Mouse (Mus musculus): ENCODE results near the gene Skap1. TPM values are rescaled to one million over a fixed set of nuclear protein-coding genes. Genes with fewer than 3 reads are reported as not detected.

Gene Skap1
- polyA plus RNA-seq, 2 experiments: 0.11 to 0.14 TPM

- no peak overlapping the region for H3K4me2 ChIP-seq (ENCODE audit: low read depth)
- ATAC-seq (ENCODE audit: insufficient read depth) (no peak), DNase-seq (ENCODE audit: low read depth in 3 of 3, low spot score in 3 of 3) (no peak)
- no peak overlapping the region for H3K9ac ChIP-seq (replicated peaks)
- no peaks in the 10 kb centered on the region for H3K9me3 ChIP-seq (ENCODE audit: control insufficient read depth, low read length)
- H3K36me3 ChIP-seq (replicated peaks; ENCODE audit: control insufficient read depth, insufficient read depth, low read depth): no peaks in the 10 kb centered on the region
- WGBS (ENCODE audit: insufficient replicate concordance): 54% methylated on average over 5 of the region's 5 CpGs
- H3K27me3 ChIP-seq (ENCODE audit: control insufficient read depth, insufficient read depth, low read length): no peaks in the 10 kb centered on the region
- H3K27ac ChIP-seq: no peak overlapping the region
- no peak for TF ChIP-seq CTCF (IDR thresholded peaks at IDR 0.05; ENCODE audit: low read depth)
- no peak for TF ChIP-seq EP300 (IDR thresholded peaks at IDR 0.05; ENCODE audit: low read depth)
- H3K4me1 ChIP-seq (replicated peaks; ENCODE audit: control insufficient read depth in 2 of 2, insufficient read depth in 2 of 2, low read length in 1 of 2): peaks cover 0 to 8% of the 10 kb centered on the region in 2 experiments; a peak in 2 of 4 replicates
- H3K4me3 ChIP-seq (ENCODE audit: insufficient read depth in 1 of 2, low read depth in 2 of 2, low read length in 2 of 2): no peak overlapping the region
Observed at GRCm38 (mm10) chr11:96639805-96640204, 175.4 kb downstream of the Skap1 start.

- Histone ChIP-seq H3K36me3 (replicated peaks; ENCODE audit: control insufficient read depth, insufficient read depth, low read depth) (no peaks in the 10 kb centered on the region), H3K9ac (replicated peaks) (no peak overlapping the region), H3K27me3 (ENCODE audit: control insufficient read depth, insufficient read depth, low read length) (no peaks in the 10 kb centered on the region), H3K9me3 (ENCODE audit: control insufficient read depth, low read length) (no peaks in the 10 kb centered on the region), H3K4me3 (ENCODE audit: insufficient read depth in 1 of 2, low read depth in 2 of 2, low read length in 2 of 2) (no peak overlapping the region), H3K4me2 (ENCODE audit: low read depth) (no peak overlapping the region), H3K27ac (no peak overlapping the region), H3K4me1 (replicated peaks; ENCODE audit: control insufficient read depth in 2 of 2, insufficient read depth in 2 of 2, low read length in 1 of 2) (peaks cover 0 to 7% of the 10 kb centered on the region in 2 experiments; a peak in 2 of 4 replicates)
- 23% methylated on average over 17 of the region's 17 CpGs for WGBS (ENCODE audit: insufficient replicate concordance)
- DNase-seq (ENCODE audit: low read depth in 3 of 3, low spot score in 3 of 3): no peak
- ATAC-seq (ENCODE audit: insufficient read depth): peak; percentile 37; the same call in 1 of the 2 replicates
- TF ChIP-seq CTCF (IDR thresholded peaks at IDR 0.05; ENCODE audit: low read depth) (no peak), EP300 (IDR thresholded peaks at IDR 0.05; ENCODE audit: low read depth) (no peak)
Observed at GRCm38 (mm10) chr11:96642173-96643140, 178.1 kb downstream of the Skap1 start.

- WGBS (ENCODE audit: insufficient replicate concordance): 26% methylated on average over 7 of the region's 7 CpGs
- no peak overlapping the region for H3K4me2 ChIP-seq (ENCODE audit: low read depth)
- no peak overlapping the region for H3K9ac ChIP-seq (replicated peaks)
- H3K9me3 ChIP-seq (ENCODE audit: control insufficient read depth, low read length): no peaks in the 10 kb centered on the region
- DNase-seq (ENCODE audit: low read depth in 3 of 3, low spot score in 3 of 3): no peak
- H3K36me3 ChIP-seq (replicated peaks; ENCODE audit: control insufficient read depth, insufficient read depth, low read depth): no peaks in the 10 kb centered on the region
- no peak overlapping the region for H3K4me3 ChIP-seq (ENCODE audit: insufficient read depth in 1 of 2, low read depth in 2 of 2, low read length in 2 of 2)
- H3K27ac ChIP-seq: no peak overlapping the region
- ATAC-seq (ENCODE audit: insufficient read depth): no peak
- no peak for TF ChIP-seq EP300 (IDR thresholded peaks at IDR 0.05; ENCODE audit: low read depth)
- no peak for TF ChIP-seq CTCF (IDR thresholded peaks at IDR 0.05; ENCODE audit: low read depth)
- H3K27me3 ChIP-seq (ENCODE audit: control insufficient read depth, insufficient read depth, low read length): no peaks in the 10 kb centered on the region
- H3K4me1 ChIP-seq (replicated peaks; ENCODE audit: control insufficient read depth in 2 of 2, insufficient read depth in 2 of 2, low read length in 1 of 2): peaks cover 0 to 5% of the 10 kb centered on the region in 2 experiments; a peak in 2 of 4 replicates
Observed at GRCm38 (mm10) chr11:96644969-96645368, 180.6 kb downstream of the Skap1 start.

GRCm38 (mm10) chr11:96645538-96646037 is 181.2 kb downstream of the Skap1 start:
- H3K27me3 ChIP-seq (ENCODE audit: control insufficient read depth, insufficient read depth, low read length): no peaks in the 10 kb centered on the region
- H3K4me1 ChIP-seq (replicated peaks; ENCODE audit: control insufficient read depth in 2 of 2, insufficient read depth in 2 of 2, low read length in 1 of 2): peaks cover 0 to 5% of the 10 kb centered on the region in 2 experiments; a peak in 2 of 4 replicates
- ATAC-seq (ENCODE audit: insufficient read depth) (no peak), DNase-seq (ENCODE audit: low read depth in 3 of 3, low spot score in 3 of 3) (no peak)
- no peak overlapping the region for H3K4me2 ChIP-seq (ENCODE audit: low read depth)
- no peak for TF ChIP-seq CTCF (IDR thresholded peaks at IDR 0.05; ENCODE audit: low read depth)
- TF ChIP-seq EP300 (IDR thresholded peaks at IDR 0.05; ENCODE audit: low read depth): no peak
- H3K9me3 ChIP-seq (ENCODE audit: control insufficient read depth, low read length): no peaks in the 10 kb centered on the region
- H3K27ac ChIP-seq: no peak overlapping the region
- WGBS (ENCODE audit: insufficient replicate concordance): 52% methylated on average over 10 of the region's 10 CpGs
- H3K4me3 ChIP-seq (ENCODE audit: insufficient read depth in 1 of 2, low read depth in 2 of 2, low read length in 2 of 2): no peak overlapping the region
- H3K36me3 ChIP-seq (replicated peaks; ENCODE audit: control insufficient read depth, insufficient read depth, low read depth): no peaks in the 10 kb centered on the region
- no peak overlapping the region for H3K9ac ChIP-seq (replicated peaks)

GRCm38 (mm10) chr11:96651848-96652247 is 187.5 kb downstream of the Skap1 start:
- Histone ChIP-seq H3K9ac (replicated peaks) (no peak overlapping the region), H3K9me3 (ENCODE audit: control insufficient read depth, low read length) (no peaks in the 10 kb centered on the region), H3K4me3 (ENCODE audit: insufficient read depth in 1 of 2, low read depth in 2 of 2, low read length in 2 of 2) (no peak overlapping the region), H3K27me3 (ENCODE audit: control insufficient read depth, insufficient read depth, low read length) (no peaks in the 10 kb centered on the region), H3K4me2 (ENCODE audit: low read depth) (no peak overlapping the region), H3K36me3 (replicated peaks; ENCODE audit: control insufficient read depth, insufficient read depth, low read depth) (no peaks in the 10 kb centered on the region), H3K4me1 (replicated peaks; ENCODE audit: control insufficient read depth in 2 of 2, insufficient read depth in 2 of 2, low read length in 1 of 2) (no peaks in the 10 kb centered on the region), H3K27ac (no peak overlapping the region)
- DNase-seq (ENCODE audit: low read depth in 3 of 3, low spot score in 3 of 3) (no peak), ATAC-seq (ENCODE audit: insufficient read depth) (no peak)
- 77% methylated on average over 9 of the region's 9 CpGs for WGBS (ENCODE audit: insufficient replicate concordance)
- TF ChIP-seq EP300 (IDR thresholded peaks at IDR 0.05; ENCODE audit: low read depth): no peak
- TF ChIP-seq CTCF (IDR thresholded peaks at IDR 0.05; ENCODE audit: low read depth): no peak
